Mouse (Mus musculus) bone marrow macrophage, adult 2 months (primary cell): ENCODE measurements around the gene Gm8122. TPM values are rescaled to one million over a fixed set of nuclear protein-coding genes. Genes with fewer than 3 reads are reported as not detected.
"Not testable (repeated sequence)": the region's sequence is repeated elsewhere in the genome, so short reads cannot be mapped to it uniquely, and the experiment has no call there.

Experiments used
- H3K27ac ChIP-seq: 2 replicates; pipeline ENCODE4 v1.5.1; 2012; ENCODE audit warnings: low read depth, low read length; ENCODE audit not compliant: insufficient read depth
- H3K4me1 ChIP-seq: 2 replicates; pipeline ENCODE4 v1.6.1; 2012; ENCODE audit warnings: low read length; ENCODE audit not compliant: control insufficient read depth, insufficient read depth
- H3K4me3 ChIP-seq: 2 replicates; pipeline ENCODE4 v1.5.1; 2012; ENCODE audit warnings: mild to moderate bottlenecking, low read length, moderate library complexity; ENCODE audit not compliant: insufficient read depth
- polyA plus RNA-seq: library from polyadenylated mRNA; stranded (reverse); fragments of >200 nt; gene quantifications from 2 replicates; pipeline ENCODE4 v1.2.4, GENCODE M21; 2012; ENCODE audit not compliant: missing spikeins, insufficient read depth, insufficient read length

The Gm8122 gene
- polyA plus RNA-seq, result not detected in 2 replicates

DNA sequence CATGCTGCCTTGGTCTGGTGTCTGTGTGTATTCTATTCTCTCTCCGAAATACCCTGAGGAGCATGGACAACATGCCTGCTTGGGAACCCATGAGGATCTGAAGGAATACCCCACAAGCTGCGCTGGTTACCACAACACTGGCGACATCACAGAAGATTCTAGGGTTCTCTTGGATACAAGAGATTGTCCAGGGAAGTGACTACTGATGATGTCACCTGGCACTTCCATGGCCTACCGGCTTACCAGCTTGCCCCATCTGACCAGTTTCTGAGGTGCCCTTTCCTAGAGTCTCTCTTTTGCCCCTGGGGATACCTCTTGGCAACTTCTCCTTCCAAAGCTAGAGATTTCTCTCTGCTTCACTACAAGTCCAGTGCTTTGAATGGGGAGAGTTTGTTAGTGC is at the start of gene Gm8122:
TSS of gene Gm8122 (minus strand) at position 101 of the 400 bp plus-strand sequence.
- not testable (repeated sequence) for H3K4me3 ChIP-seq, H3K27ac ChIP-seq, H3K4me1 ChIP-seq

DNA sequence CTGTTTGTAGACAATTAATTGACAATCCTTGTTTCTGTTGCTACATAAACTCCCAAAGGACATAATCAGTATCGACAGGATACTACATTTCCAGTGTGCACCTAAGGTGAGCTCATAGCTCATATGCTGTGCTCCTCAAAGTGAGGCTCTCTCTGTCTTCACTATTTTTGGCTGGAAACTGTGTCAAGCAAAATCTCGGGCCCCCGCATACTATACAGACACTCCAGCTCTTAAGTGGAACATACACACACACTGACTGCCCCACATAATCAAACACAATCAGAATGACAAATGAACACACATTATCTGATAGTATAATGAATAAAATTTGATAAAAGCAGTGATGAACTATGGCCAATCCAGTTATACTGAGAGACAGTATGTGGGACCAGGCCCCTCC is 43.6 kb upstream of the Gm8122 start:
- not testable (repeated sequence) for H3K27ac ChIP-seq, H3K4me3 ChIP-seq, H3K4me1 ChIP-seq

DNA sequence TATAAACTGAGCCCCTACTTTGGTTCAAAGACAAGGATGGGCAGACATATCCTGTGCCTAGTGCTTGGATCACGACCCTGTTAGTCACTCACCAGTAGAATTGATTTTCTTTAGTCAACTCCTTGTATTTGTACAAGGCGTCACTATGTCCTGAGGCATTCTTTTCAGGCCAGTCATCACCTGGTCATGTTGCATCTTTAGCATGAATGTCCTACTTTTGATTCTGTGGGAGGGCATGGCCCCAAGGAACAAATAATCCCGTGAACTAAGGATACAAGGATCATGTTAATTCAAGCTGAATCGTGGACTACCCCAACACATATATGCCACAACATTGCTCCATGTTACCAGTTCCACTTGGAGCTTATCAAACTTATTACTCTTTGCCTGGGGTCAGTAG is 43.0 kb upstream of the Gm8122 start:
- not testable (repeated sequence) for H3K27ac ChIP-seq, H3K4me1 ChIP-seq

DNA sequence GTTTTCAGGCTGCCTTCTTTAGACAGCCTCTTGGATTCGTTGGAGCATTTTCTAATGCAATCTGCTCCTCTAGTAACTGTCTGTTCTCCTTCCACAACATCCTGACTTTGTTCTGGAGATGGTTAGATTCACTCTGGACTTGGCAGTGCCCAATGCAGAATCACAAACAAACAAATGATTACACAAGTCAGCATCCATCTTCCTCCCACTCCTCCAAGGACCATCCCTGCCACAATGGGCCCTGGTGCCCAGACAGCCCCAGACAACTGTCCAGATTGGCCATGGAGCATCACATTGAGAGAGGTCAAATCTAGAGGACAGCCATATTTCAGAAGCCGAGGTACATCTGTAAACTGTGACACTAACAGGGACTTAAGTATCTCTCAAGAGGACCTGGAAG is 42.4 kb upstream of the Gm8122 start:
- H3K4me1 ChIP-seq, H3K4me3 ChIP-seq, H3K27ac ChIP-seq: not testable (repeated sequence)

More for the DNA sequence above, 43.0 kb upstream of the Gm8122 start:
- H3K4me3 ChIP-seq, result not testable (repeated sequence)

DNA sequence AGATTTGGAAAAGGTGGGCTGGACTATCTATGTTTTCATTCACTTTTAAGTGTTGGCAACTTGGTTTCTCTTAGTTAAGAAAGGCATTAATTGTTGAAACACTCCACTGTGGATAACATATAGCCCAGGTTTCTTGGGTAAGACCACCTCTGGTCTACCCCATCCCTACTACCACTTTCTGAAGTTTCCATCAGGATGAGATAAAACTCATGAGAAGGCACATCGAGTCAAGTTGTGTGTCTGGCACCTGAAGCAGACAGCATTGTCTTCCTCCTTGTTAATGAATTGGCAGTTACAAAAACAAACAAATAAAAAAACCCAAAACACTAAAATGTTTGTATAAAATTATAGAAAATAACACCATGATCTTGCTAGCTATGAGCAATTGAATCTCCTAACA is 40.6 kb upstream of the Gm8122 start:
- H3K4me1 ChIP-seq, H3K4me3 ChIP-seq, H3K27ac ChIP-seq: not testable (repeated sequence)

DNA sequence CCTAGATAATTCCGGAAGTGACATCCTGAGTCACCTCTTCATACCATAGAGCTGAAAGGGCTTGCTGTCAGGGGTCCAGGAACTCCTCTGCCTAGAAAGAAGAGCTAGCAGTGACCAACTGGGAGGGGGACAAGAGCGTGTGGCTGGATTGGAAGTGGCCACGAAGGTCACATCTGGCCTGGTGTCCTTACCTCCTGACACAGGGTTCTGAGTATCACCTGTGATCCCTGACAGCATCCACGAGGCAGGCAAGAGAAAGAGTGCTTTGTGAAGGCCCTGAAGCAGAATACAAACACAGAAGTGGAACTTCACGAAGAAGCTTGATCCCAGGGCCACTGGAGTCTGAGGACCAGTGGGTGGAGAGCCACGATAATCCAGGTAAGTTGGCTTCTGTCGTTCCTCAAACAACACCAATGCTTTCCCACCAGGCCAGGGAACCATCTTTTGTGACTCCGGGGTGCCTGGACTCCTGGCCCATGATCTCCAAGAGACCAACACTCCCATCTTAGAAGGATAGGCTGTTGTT is 39.9 kb upstream of the Gm8122 start, which contains the start of gene Gm9732:
TSS of gene Gm9732 (plus strand) at position 51 of the 526 bp plus-strand sequence.
- H3K27ac ChIP-seq, H3K4me3 ChIP-seq, H3K4me1 ChIP-seq: not testable (repeated sequence)

DNA sequence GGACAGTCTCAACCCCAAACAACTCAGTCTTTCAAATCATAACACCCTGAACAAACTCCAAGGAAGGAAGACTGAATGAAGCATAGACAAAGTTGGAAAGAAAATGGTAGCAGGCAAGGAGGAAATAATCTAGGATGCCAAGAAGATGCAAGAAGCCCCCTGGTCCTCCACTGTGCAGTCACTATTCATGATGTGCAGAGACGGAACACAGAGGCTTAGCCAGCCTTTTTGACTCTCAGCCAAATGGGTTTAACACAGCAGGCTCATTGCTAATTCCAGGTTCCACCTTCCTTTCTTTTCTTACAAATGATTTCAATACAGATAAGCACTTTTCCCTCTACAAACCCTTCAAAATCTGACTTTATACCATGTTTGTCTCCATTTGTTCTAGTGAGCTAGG is 38.1 kb upstream of the Gm8122 start:
- not testable (repeated sequence) for H3K4me3 ChIP-seq

DNA sequence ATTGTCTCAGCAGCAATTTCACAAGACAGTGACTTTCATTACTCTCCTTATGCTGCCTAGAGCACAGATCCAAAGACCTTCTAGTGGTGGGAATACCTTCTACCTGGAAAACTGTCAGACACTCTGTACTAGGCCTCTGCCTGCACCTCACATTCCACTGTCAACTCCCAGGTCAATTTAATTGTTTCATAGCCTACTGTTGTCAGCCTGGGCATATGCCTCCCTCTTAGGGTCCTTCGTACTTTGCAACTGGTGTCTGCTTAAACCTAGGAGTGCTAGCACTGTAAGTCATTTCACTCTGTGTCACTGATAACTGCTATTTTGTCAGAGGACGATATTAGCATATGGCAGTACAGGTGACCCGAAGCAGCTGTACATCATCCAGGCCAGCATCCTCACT is 34.1 kb upstream of the Gm8122 start:
- H3K4me1 ChIP-seq, H3K27ac ChIP-seq: not testable (repeated sequence)

More for the DNA sequence above, 38.1 kb upstream of the Gm8122 start:
- H3K4me1 ChIP-seq, H3K27ac ChIP-seq: not testable (repeated sequence)

DNA sequence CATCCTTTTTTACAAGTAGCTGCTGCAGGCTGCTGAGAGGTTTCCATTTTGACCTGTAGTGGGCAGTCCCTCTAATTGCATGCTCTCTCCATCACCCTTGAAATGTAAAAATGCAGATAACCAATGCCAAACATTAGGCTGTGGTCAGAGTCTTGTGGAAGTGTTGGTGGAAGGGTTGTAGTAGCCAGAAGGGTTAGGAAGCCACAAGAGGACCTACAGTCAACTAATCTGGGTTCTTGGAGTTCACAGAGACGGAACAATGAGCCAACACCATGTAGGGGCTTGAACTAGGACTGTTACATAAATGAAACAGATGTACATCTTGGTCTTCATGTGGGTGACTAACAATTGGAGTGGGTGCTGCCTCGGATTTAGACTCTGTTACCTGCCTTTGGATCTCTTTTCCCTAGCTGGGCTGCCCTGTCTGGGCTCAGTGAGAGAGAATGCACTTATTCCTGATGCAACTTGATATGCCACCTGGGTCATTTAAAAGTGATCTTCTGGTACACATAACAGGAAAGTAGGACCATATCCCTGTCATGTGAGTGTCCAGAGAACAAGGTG is 33.5 kb upstream of the Gm8122 start:
- not testable (repeated sequence) for H3K27ac ChIP-seq, H3K4me3 ChIP-seq, H3K4me1 ChIP-seq

More for the DNA sequence above, 34.1 kb upstream of the Gm8122 start:
- H3K4me3 ChIP-seq, result not testable (repeated sequence)

DNA sequence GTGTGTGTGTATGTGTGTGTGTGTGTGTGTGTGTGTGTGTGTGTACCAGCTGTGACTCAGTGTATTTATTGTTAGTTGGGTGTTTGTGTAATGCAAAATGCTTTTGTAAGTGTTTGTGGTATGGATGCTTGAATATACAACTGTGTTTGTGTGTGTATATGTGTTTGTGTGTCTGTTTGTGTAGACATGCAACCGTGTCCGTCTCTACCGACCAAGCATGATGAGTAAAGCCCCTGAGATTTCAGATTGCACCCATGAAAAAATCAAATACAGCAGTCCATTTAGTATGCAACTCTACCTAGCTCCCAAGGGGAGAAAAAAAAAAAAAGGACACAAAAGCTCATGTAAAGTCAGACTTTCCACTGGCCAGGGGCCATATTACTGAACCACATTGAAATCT is 28.3 kb upstream of the Gm8122 start:
- H3K4me3 ChIP-seq, H3K27ac ChIP-seq, H3K4me1 ChIP-seq: not testable (repeated sequence)

DNA sequence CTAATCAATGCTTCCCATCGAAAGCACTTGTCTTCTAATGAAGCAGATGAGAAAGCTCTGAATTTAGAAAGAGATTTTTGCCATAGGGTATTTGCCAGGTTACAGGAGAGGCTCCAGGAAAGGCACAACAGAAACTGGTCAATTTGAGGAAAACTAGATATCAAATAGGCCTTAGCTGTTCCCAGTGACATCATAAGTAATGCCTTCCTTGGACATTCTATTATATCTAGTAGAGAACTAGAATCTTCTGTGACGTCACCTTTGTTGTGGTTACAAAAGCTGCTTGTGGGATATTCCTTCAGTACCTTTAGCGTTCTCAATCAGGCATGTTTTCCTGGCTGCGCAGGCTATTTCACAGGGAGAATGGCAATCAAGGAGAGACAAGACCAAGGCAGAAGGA is 23.2 kb upstream of the Gm8122 start, which contains the start of gene Gm8126:
TSS of gene Gm8126 (plus strand) at position 301 of the 400 bp plus-strand sequence.
- H3K27ac ChIP-seq, H3K4me1 ChIP-seq, H3K4me3 ChIP-seq: not testable (repeated sequence)

DNA sequence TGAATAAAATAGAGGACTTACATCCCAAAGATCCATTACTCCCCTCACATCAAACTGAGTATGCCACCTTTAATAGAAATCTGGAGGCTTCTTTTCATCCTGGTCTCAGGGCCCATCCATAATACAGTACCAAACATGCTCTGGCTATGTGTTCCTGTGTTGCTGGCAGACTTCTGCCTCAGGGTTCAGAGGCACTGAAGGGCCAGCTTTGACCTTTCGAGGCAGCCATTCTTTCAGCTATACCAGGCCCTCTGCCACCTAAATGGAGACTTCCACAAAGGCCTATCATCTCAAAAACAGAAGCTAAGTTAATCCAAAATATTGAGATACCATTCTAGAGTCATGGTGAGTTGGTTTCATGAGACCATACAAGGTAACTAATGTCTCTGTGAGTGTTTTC is 21.4 kb upstream of the Gm8122 start:
- H3K4me1 ChIP-seq, H3K4me3 ChIP-seq: not testable (repeated sequence)

DNA sequence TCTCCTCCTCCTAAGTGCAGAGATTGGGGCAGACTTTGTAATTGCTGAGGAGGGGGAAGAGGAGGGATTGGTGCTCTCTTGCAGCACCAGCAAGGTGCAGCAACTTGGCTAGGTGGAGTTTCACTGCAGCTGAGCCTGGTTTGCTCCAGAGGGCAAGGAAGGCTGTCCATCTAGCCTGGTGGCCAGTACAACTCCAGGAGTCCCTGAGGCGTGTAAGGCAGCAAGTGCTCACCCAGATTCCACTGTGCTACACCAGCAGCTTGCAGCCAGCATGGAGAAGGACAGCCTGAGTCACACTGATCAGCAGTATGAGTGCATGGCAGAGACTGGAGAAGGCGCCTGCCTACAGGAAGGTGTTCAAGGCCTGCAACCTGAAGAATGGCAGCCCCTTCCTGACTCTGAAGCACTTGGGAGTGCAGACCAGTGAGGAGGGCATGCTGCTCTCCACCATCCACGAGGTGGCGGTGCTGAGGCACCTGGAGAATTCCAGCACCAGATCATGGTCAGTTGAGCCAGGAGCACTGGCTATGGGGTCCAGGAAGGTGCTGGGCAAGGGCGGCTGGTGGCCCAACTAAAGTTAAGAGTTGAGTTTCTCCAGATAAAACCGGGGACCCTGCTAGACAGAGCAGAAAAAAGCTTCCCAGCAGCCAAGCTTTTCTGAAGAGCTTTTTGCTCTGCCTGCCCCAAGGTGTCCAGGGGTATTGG is 15.6 kb upstream of the Gm8122 start:
- not testable (repeated sequence) for H3K27ac ChIP-seq, H3K4me1 ChIP-seq, H3K4me3 ChIP-seq

More for the DNA sequence above, 21.4 kb upstream of the Gm8122 start:
- not testable (repeated sequence) for H3K27ac ChIP-seq

DNA sequence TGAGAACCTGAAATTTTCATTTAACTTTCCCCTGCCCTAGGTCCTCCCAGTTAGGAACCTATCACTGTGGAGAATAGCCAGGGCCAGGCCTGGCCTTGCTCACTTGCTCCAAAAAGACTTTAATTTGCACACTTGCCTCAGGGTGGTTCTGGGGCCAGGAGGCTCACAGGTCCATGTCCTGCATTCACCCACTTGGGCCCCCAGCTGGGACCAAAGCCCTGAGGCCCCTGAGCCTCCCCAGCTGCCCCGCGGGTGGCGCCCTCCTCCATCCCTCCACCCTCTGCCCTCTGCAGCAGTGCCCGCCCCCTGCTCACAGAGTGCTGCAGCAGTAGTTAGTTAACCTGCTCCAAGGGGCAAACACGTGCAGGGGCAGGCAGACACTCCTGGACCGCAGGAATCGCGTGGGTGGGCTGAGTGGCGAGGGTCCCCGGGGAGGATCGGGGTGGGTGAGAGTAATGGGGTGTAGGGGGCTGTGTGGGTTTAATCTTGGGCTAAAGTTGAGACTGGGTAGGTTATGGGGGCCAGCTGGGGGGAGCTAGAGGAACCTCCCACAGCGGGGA is 14.6 kb upstream of the Gm8122 start:
- not testable (repeated sequence) for H3K4me3 ChIP-seq, H3K4me1 ChIP-seq, H3K27ac ChIP-seq

DNA sequence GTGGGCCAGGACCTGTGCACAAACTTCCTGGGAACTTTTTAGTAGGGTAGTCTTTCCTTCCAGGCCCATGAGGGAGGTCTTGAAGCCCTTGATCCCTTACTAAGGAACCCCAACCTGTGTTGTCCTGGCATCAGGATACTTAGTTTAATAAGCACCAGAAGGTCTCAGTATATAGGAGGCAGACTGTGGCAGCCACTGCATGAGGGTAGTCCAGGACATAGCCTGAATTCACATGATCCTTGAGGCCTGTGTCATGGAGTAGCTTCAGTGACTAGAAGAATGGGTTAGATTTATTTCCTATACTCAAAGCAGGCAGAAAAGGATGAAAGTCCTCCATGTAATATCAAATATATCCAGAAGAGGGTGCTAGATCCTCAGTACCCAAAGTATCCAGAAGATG is 2.7 kb upstream of the Gm8122 start:
- H3K4me3 ChIP-seq, H3K4me1 ChIP-seq: not testable (repeated sequence)

More for the DNA sequence above, 2.7 kb upstream of the Gm8122 start:
- not testable (repeated sequence) for H3K27ac ChIP-seq
